8 mouse cellular contexts compared by ENCODE assay signal in the genomic region with DNA sequence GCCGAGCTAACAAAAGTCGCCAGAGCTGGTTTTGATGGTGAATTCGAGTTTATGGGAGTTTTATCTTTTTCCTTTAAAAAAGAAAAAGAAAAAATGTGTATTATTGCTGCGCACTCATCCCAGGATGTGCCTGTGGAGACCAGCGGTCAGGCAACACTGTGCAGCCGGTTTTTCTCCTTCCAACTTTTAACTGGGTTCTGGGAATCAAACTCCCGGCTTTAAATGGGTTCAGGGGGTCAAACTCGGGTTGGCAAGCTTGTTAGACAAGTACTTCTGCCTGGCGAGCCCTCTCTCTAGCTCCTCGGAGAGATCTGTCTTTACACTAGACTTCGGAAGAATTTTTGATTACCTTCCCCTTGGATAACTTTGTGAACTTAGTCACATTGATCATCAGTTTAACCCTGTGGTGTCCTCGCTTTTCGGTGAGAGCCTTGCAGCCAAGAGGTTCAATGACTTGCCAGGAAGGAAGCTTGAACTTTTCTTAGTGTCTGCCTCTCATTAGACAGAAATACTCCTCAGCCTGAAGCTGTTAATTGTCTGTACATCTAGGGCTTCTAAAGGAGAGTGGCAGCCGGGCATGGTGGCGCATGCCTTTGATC. TPM values are rescaled to one million over a fixed set of nuclear protein-coding genes. Genes with fewer than 3 reads are reported as not detected.
DNase-seq lines count a peak whose midpoint lies in the region; ATAC-seq lines count a peak whose summit lies in the region.

No protein-coding gene starts in this region.

- WGBS in kidney, embryonic 14.5 days: 36% methylated on average over 15 of the region's 15 CpGs
- WGBS in embryonic facial prominence, embryonic 13.5 days: 30% methylated on average over 15 of the region's 15 CpGs
- 41% methylated on average over 15 of the region's 15 CpGs for WGBS in hindbrain, embryonic 14.5 days
- 41% methylated on average over 15 of the region's 15 CpGs for WGBS in midbrain, embryonic 11.5 days

- H3K27ac ChIP-seq in kidney, embryonic 14.5 days (ENCODE audit: low read depth, low read length): no peak overlapping the region
- no peak overlapping the region for H3K27ac ChIP-seq in embryonic facial prominence, embryonic 13.5 days
- H3K27ac ChIP-seq in hindbrain, embryonic 14.5 days: no peak overlapping the region
- H3K27ac ChIP-seq in midbrain, embryonic 11.5 days (ENCODE audit: low read depth, low read length): no peak overlapping the region

- no peak for DNase-seq in kidney, postnatal 10 days
- no peak for DNase-seq in hindbrain, embryonic 14.5 days (ENCODE audit: low spot score)
- no peak for DNase-seq in midbrain, embryonic 11.5 days (ENCODE audit: low spot score, missing footprints)
- no peak for DNase-seq in ovary, postnatal 10 days (ENCODE audit: low spot score)
- DNase-seq in layer of hippocampus, adult 8-10 months (ENCODE audit: low spot score in 2 of 2): no peak
- DNase-seq in natural killer cell, adult 2 months (ENCODE audit: low spot score in 2 of 2): no peak

- H3K27me3 ChIP-seq in kidney, embryonic 14.5 days (ENCODE audit: control insufficient read depth, insufficient read depth, low read length): peaks cover 21% of the 10 kb centered on the region
- peaks cover 39% of the 10 kb centered on the region for H3K27me3 ChIP-seq in embryonic facial prominence, embryonic 13.5 days
- peaks cover 49% of the 10 kb centered on the region for H3K27me3 ChIP-seq in hindbrain, embryonic 14.5 days (ENCODE audit: control insufficient read depth, insufficient read depth, low read length)
- peaks cover 21% of the 10 kb centered on the region for H3K27me3 ChIP-seq in midbrain, embryonic 11.5 days (ENCODE audit: control insufficient read depth, insufficient read depth, low read length)

- peak overlapping the region; percentile 95 for H3K4me2 ChIP-seq in kidney, embryonic 14.5 days (replicated peaks; ENCODE audit: low read depth, low read length)
- H3K4me2 ChIP-seq in embryonic facial prominence, embryonic 13.5 days: peak overlapping the region; percentile 95
- H3K4me2 ChIP-seq in hindbrain, embryonic 14.5 days (replicated peaks): peak overlapping the region; percentile 86
- peak overlapping the region; percentile 88 for H3K4me2 ChIP-seq in midbrain, embryonic 11.5 days

- no peaks in the 10 kb centered on the region for H3K9me3 ChIP-seq in kidney, embryonic 14.5 days (ENCODE audit: control insufficient read depth, low read length)
- no peaks in the 10 kb centered on the region for H3K9me3 ChIP-seq in embryonic facial prominence, embryonic 13.5 days
- H3K9me3 ChIP-seq in hindbrain, embryonic 14.5 days (ENCODE audit: control insufficient read depth, low read length): no peaks in the 10 kb centered on the region
- no peaks in the 10 kb centered on the region; the same call in 1 of the 2 replicates for H3K9me3 ChIP-seq in midbrain, embryonic 11.5 days (ENCODE audit: control insufficient read depth, low read length)

- H3K9ac ChIP-seq in kidney, embryonic 14.5 days (ENCODE audit: low read depth, low read length): no peak overlapping the region
- no peak overlapping the region for H3K9ac ChIP-seq in embryonic facial prominence, embryonic 13.5 days
- H3K9ac ChIP-seq in hindbrain, embryonic 14.5 days: no peak overlapping the region
- no peak overlapping the region; the same call in 1 of the 2 replicates for H3K9ac ChIP-seq in midbrain, embryonic 11.5 days (ENCODE audit: low read length)

- no peaks in the 10 kb centered on the region for H3K36me3 ChIP-seq in kidney, embryonic 14.5 days (ENCODE audit: control insufficient read depth, insufficient read depth, low read length)
- no peaks in the 10 kb centered on the region for H3K36me3 ChIP-seq in embryonic facial prominence, embryonic 13.5 days
- no peaks in the 10 kb centered on the region for H3K36me3 ChIP-seq in hindbrain, embryonic 14.5 days (replicated peaks; ENCODE audit: control insufficient read depth, insufficient read depth)
- no peaks in the 10 kb centered on the region for H3K36me3 ChIP-seq in midbrain, embryonic 11.5 days (ENCODE audit: control insufficient read depth, insufficient read depth, low read length)

- peaks cover 7% of the 10 kb centered on the region; the same call in 1 of the 2 replicates for H3K4me1 ChIP-seq in kidney, embryonic 14.5 days (ENCODE audit: control insufficient read depth, insufficient read depth, low read length)
- H3K4me1 ChIP-seq in embryonic facial prominence, embryonic 13.5 days: peaks cover 16% of the 10 kb centered on the region
- H3K4me1 ChIP-seq in hindbrain, embryonic 14.5 days (replicated peaks; ENCODE audit: control insufficient read depth, insufficient read depth, low read length): peaks cover 12% of the 10 kb centered on the region
- H3K4me1 ChIP-seq in midbrain, embryonic 11.5 days (ENCODE audit: control insufficient read depth, insufficient read depth, low read length): peaks cover 12% of the 10 kb centered on the region

- no peak for ATAC-seq in kidney, embryonic 14.5 days (ENCODE audit: low FRiP score, low TSS enrichment)
- no peak for ATAC-seq in embryonic facial prominence, embryonic 13.5 days (ENCODE audit: insufficient number of reproducible peaks, insufficient read depth, low FRiP score, low TSS enrichment, low read depth)
- ATAC-seq in hindbrain, embryonic 14.5 days (ENCODE audit: low FRiP score): no peak
- no peak for ATAC-seq in midbrain, embryonic 11.5 days (ENCODE audit: low FRiP score)

- H3K4me3 ChIP-seq in kidney, embryonic 14.5 days (ENCODE audit: low read length): peak overlapping the region; percentile 55
- peak overlapping the region; percentile 56 for H3K4me3 ChIP-seq in embryonic facial prominence, embryonic 13.5 days
- H3K4me3 ChIP-seq in hindbrain, embryonic 14.5 days (replicated peaks; ENCODE audit: low read length): peak overlapping the region; percentile 40
- H3K4me3 ChIP-seq in midbrain, embryonic 11.5 days (ENCODE audit: low read depth, low read length): peak overlapping the region; percentile 47

RNA-seq across cellular contexts. Expression of a gene that starts 0.7 kb away (rescaled TPM):
- 0.60 and 0.76 TPM in 2 replicates for polyA plus RNA-seq in kidney, embryonic 14.5 days (2014; fragmentation: Nextera tagmentation; extraction: Ambion mirVana)
- 1.6 and 2.1 TPM in 2 replicates for polyA plus RNA-seq in embryonic facial prominence, embryonic 13.5 days (2015; fragmentation: Nextera tagmentation; extraction: Ambion mirVana)
- polyA plus RNA-seq in hindbrain, embryonic 14.5 days (2014; fragmentation: Nextera tagmentation; extraction: Ambion mirVana): 24.8 and 26.6 TPM in 2 replicates
- polyA plus RNA-seq in midbrain, embryonic 11.5 days (2014; fragmentation: Nextera tagmentation; extraction: Ambion mirVana): 2.8 and 3.4 TPM in 2 replicates
- total RNA-seq in layer of hippocampus, adult 8-10 months (2022): 10 to 100 TPM; 38.6 to 44.0 (median 40.6) TPM

RNA-seq across cellular contexts. Expression of a gene that starts 13.1 kb away (rescaled TPM):
- polyA plus RNA-seq in kidney, embryonic 14.5 days (2014; fragmentation: Nextera tagmentation; extraction: Ambion mirVana): 26.5 and 48.7 TPM in 2 replicates
- polyA plus RNA-seq in embryonic facial prominence, embryonic 13.5 days (2015; fragmentation: Nextera tagmentation; extraction: Ambion mirVana): 48.5 and 49.5 TPM in 2 replicates
- 53.1 and 54.3 TPM in 2 replicates for polyA plus RNA-seq in hindbrain, embryonic 14.5 days (2014; fragmentation: Nextera tagmentation; extraction: Ambion mirVana)
- 35.9 and 37.3 TPM in 2 replicates for polyA plus RNA-seq in midbrain, embryonic 11.5 days (2014; fragmentation: Nextera tagmentation; extraction: Ambion mirVana)
- total RNA-seq in layer of hippocampus, adult 8-10 months (2022): 100 to 1,000 TPM in 2 of 4 experiments, 10 to 100 TPM in 2; 86.0 to 149 (median 114) TPM
